Mouse (Mus musculus) thymus, adult 2 months (tissue): Measurements from ENCODE around the gene Tnfrsf13c.

Experiments
- CTCF ChIP-seq: fragments of 200-500 bp; IDR thresholded peaks from 2 replicates; pipeline ENCODE4 v1.5.1; 2012; ENCODE audit warnings: mild to moderate bottlenecking, control low read depth, low read length, moderate library complexity, borderline replicate concordance; ENCODE audit not compliant: control insufficient read depth, poor library complexity, insufficient read depth; ENCODE audit errors: extremely low read depth
- POLR2A ChIP-seq: fragments of 200-500 bp; IDR thresholded peaks from 2 replicates; pipeline ENCODE4 v1.6.1; 2012; ENCODE audit warnings: mild to moderate bottlenecking, low read length, control low read depth, moderate library complexity; ENCODE audit not compliant: control insufficient read depth, poor library complexity, insufficient read depth; ENCODE audit errors: extremely low read depth

GRCm38 (mm10) chr15:82181131-82181530, 43.0 kb downstream of the Tnfrsf13c start:
- TF ChIP-seq CTCF (no peak), POLR2A (no peak)
